Mouse (Mus musculus) gastrocnemius, adult 18-20 months (tissue): ENCODE measurements around the gene Ddx25. TPM values are rescaled to one million over a fixed set of nuclear protein-coding genes. Genes with fewer than 3 reads are reported as not detected.
A peak's percentile ranks its signal among the peaks of the same experiment; 100 is the strongest.

Source experiments
- DNase-seq: peaks from one replicate; pipeline ENCODE4 v3.0.0; 2021; ENCODE audit warnings: low spot score
- total RNA-seq, 2 experiments: library from RNA; stranded (reverse); gene quantifications; 2 replicates each; pipeline ENCODE4 v1.2.3; 2021

Ddx25 gene
- total RNA-seq, 2 experiments from 2014 or later = not detected

DNA sequence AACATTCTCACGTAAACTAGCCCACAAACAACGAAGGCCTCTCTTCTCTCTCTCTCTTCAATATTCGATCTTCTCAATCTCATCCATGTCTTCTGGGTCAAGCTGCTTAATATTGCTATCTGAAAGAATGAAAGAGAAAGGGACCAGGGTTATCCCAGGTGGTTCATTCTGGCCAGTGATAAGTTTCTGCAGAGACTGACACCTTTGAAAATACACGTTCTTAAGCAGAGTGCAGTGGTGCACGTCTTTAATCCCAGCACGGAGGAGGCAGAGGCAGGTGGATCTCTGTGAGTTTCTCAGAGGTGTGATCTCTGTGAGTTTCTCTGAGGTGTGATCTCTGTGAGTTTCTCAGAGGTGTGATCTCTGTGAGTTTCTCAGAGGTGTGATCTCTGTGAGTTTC, 16.4 kb downstream of the Ddx25 start:
- DNase-seq = no peak

DNA sequence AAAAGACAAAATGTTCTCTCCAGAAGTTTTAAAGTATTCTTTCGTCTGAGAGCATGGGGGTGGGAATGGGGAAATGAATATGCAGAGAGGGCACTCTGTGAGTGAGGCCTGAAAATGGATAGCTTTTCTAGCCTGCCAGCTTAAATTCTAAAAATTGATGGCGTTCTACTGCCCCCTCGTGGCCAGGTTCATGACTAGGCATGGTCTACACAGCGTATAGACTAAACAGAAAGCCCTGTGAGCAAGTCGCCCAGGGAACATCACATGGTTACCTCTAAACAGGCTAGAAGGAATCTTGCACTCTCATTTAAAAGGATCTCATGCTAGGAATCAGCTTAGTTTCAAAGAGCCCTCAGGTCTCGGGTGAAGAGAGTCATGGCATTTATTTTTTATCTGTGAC, 16.8 kb downstream of the Ddx25 start:
- peak; percentile 75 for DNase-seq

DNA sequence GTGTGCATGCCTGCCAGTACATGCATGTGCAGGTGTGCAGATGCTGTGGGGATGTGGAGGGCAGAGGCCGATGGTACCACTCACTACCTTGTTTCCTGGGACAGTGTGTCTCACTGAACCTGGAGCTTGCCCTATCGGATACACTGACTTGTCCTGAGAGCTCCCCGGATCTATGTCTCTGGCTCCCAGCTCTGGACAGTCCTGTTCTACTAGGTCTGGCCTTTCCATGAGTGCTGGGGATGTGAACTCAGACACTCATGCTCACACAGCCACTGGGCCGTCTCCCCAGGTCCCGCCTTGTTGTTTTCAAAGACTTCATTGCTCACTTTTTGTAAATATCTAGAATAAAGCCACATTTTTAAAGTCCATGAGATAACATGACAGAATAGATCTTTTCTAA, 17.3 kb downstream of the Ddx25 start:
- DNase-seq = no peak

DNA sequence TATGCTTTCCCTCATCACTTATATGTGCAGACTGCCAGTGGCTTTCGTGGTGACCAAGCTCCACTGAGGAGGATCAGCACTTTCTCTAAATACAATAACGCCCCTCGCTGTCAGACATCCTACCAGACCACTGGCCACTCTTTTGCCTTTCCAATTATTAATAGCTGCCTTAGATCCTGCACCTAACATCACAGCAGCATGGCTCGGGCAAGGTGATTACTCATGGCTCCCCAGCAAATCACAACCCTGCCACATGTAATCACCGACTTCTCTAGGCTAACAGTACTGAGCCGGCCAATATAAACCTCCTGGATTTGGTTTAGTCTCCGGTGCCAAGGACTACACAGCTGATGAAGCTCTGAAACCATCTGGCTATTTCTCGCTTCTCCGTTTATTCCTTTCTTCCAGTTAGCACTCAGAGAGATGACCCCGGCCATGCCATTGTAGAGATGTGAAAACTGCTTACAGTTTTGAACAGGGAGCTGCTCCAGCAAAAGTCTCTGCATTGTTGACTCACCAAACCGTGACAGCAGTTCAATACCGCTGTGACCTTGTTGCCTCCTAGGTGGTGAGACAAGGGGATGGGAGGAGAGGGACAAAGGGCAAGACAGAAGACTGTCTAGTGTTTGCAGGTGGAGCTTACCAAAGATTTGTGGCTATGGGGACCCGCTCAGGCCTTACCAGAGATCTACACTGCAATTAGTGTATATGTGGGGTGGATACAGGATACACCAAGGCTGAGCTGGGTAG, 19.2 kb downstream of the Ddx25 start:
- DNase-seq = no peak

DNA sequence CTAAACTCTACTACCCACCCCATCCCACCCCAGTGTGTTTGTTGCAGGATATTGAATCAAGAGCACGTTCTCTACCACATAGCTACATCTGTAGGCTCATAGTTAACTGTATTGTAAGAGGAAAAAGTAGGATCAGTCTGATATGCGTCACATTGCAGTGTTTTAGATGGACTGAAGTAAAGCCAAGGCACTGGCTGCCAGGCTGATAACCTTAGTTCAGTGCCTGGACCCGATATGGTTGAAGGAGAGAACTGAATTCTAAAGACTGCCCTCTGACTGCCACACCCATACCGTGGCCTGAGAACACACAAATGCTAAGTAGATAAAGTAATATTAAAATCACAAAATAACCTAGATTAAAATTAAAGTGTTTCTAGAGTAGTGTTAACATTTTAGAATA, 22.5 kb downstream of the Ddx25 start:
- no peak for DNase-seq

DNA sequence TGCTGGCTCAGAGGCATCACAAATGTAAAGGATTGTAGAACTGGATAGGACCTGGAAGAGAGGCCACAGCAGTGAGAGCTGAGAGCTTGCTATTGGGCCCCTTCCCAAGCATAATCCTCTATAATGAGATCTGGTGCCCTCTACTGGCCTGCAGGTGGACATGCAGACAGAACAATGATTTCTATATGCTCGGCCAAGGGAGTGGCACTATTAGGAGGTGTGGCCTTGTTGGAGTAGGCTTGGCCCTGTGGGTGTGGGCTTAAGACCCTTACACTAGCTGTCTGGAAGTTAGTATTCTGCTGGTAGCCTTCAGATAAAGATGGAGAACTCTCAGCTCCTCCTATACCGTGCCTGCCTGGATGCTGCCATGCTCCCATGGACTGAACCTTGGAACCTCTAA, 23.2 kb downstream of the Ddx25 start:
- peak; percentile 65 for DNase-seq

DNA sequence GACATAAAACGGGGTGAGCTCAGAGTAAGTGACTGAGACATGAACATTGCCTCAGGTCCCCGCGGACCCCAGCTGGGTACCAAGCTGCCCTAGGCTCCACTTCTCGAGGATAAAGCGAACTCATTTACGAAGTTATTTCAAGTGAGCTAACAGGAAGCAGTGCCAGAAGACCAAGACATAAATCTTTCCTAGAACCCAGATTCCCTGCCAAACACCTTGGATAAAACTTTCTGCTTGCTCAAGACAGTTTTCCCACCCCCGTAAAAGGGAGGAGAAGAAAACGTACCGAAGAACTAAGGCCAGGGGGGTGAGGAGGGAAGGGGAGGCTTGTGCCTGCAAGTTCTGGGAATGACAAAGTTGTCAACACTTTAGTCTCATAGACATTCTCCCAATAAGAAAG, 25.1 kb downstream of the Ddx25 start:
- DNase-seq = peak; percentile 19

DNA sequence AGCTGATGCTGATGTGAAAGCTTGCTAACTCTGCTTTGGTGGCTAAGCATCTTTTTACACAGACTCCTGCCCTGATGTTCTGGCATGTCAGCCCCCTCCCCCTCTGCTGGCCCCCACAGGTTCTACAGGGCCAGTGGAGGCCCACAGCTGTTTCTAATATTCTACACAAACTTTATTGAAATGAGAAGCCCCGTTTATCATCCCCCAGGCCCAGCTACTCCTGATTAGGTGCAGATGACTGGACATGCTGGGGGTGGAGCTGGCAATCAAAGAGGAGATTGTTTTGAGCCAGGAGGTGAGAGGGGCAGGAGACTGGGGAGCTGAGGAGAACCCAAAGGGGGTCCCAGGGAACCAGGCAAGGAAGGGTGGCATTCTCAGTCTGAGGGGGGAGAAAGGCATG, 28.5 kb downstream of the Ddx25 start:
- no peak for DNase-seq

DNA sequence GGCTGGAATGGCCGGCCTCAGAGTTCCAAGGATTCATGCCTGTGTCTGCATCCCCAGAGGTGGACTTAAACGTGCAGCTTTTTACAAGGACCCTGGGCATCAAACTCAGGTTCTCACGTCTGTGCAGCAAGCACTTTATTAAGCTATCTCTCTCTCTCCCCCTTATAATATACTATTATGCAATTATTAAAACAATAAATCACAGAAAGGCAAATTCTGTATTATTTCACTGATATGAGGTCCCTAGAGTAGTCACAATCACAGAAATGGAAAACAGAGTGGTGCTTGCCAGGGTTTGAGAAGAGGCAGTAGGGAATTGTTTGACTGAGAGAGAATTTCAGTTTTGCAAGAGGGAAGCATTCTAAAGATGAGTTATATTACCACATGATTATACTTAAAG, 29.2 kb downstream of the Ddx25 start:
- no peak for DNase-seq

DNA sequence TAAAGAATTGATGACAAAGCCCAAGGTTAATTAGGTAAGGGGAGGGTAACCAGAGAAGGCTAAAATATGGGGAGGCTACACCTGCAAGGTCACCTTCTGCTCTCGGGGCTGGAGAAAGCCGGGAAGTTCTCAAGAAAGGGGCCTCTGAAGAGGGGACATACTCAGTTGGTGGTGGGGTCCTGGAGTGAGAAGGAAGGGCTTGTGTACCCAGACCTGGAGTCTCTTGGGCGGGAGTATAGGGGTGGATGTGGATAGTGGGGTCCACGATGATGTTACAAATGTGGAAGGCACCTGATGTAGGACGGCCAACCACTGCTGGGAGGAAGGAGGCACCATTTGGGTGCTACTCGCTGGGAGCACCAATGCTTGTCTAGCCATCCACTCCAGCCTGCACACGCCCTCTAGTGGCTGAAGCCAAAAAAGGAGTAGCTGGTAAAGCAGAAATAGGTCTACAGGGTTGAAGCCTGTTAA, 34.4 kb downstream of the Ddx25 start:
- peak; percentile 76 for DNase-seq

DNA sequence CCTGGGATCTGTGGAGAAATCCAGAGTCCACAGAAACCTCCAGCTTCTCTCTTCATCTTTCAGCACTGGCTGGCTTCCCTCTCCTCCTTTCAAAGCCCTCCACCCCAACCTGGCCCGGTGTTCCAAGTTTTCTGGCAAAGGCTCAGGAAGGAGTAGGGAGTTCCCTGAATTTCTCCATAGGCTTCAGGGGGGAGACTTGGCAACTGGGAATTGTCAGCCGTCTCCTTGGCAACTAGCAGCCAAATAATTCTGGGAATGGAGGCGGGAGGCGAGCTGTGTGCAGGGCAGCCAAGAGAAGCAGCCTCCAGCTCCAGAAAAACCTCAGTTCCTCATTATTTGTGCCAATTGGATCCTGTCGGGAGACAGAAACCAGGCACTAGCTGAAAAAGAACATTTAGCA, 34.8 kb downstream of the Ddx25 start:
- peak; percentile 48 for DNase-seq

DNA sequence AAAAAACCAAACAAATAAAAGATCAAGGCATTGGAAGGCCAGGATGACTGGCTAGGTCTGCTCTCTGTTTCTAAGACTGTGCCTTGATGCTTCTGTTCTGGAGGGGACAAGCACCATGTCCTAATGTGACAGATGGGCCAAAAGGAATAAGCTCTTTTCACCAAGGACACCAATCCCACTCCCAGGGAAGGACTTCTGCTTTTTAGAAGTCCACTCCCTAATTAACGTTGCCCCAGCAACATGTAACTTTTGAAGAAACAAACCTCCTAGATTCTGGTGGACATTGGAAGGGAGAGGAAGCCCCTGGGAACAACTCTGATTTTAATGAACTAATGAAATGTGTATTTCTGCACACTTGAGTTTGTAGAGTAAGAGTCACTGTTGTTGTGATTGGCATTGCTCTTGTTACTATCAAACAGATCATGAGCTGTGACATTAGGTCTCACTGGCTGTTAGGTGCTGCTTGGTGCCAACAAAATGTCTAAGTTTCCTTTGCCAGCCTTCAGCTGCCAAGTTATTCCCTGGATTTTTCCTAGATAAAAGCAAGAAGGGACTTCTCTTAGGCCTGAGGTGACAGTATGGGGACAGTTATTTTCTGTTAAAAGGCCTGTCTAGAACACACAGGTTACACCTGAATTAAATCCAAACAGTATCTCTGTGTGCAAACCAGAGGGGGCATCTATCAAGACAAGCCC, 35.4 kb downstream of the Ddx25 start:
- DNase-seq = no peak

DNA sequence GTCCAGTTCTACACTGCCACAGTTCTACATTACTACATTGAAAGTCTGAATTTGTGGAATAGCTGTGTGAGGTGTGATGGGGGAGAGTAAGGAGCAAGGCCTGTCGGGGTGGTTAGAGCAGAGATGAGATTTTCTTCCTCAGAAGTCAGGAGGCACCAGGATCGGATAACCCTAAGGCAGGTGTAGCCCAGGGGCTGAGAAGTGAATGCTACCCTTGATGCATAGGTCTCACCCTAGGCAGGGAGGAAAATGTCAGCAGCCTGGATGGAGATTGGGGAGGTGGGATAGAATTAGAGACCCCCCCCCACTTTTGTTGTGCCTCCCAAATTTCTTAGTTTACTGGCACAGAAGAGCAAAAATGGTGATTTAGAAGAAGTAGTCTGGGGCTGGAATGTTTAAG, 36.1 kb downstream of the Ddx25 start:
- no peak for DNase-seq

DNA sequence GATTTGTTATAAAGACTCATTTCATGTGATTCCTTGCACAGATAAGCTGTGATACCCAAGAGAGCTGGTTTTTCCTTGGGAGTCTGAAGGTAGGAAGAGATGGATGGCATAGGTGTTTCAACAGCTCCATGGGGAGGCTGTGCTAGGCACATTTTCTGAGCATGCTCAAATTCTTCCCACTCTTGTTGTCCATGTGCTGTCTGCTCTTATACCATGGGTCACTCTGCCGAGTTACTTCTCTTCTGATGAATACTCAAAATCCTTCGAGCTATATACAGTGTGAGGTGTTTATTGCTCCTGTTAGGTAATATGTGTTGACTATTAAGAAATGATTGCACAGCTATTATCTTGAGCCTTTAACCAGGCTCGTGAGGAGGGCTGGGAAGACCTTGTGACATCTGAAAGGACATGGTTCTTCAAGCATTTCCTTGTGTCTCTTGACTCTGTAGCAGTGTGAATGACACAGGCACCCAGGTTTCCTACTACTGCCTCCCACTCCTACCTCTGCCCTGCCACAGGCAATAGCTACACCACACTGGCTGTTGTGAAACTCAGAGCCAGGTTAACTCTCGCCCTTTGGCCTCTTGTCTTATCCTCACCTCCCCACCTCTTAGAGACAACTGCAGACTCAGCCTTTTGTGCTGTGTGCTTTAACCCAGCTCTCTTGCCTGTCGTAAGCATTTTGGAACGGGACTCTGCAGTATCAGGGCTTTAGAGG, 37.5 kb downstream of the Ddx25 start:
- DNase-seq = no peak

DNA sequence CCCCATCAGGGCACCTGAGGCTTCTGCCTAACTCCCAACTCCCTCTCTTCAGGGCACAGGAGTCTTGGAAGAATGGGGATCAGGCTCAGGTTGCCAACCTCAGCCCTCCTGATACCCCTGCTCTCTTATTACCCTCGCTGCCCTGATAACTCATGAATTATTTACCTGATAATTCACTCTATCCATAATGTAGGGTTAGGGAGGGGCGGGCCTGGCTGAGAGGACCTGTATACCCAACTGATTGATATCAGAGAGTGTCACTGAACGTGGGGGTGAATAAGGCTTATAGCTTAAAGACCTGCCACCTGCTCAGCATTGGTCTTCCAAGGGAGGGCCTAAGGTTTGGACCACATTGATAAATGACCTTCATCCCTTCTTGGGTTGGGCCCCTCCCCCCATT, 40.2 kb downstream of the Ddx25 start, which contains the start of gene Gm1113:
Gene Gm1113, minus strand, starts transcription at position 101 of the 400 bp plus-strand sequence.
- DNase-seq = no peak

DNA sequence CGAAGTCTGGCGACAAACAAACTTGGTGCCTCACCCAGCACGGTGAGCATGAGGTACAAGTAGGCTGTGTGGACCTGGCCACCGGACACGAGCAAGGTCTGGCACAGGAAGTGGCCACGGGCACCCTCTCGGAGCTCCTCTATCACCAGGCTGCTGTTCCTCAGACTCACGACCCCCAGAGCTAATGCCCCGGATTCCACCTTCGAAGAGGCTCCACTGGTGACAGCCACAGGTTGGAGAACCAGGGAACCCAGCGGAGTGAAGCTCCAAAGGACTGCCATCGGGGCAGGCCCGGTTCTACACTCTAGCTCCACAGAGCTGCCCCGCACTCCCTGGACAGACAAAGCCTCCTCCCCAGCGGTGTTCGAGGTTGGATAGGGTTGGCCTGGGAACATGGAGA, 41.6 kb downstream of the Ddx25 start:
- DNase-seq = no peak

DNA sequence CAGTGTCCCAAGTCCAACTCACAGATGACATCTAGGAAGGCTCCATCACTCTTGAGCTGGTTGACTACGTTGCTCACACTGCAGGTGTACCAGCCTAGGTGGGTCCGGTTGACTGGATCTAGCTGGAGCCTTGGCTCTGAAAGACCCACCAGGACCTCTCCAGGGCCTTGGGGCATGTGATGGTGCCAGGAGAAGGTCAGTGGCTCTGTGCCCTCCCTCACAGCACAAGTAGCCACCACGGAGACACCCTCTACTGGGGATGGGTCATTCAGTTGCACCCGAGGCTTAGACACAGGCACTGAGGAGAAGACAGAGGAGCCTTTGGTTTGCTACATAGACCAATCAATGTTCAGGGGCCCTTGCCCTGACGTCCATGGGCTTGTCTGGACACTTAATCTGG, 42.1 kb downstream of the Ddx25 start:
- DNase-seq = no peak

DNA sequence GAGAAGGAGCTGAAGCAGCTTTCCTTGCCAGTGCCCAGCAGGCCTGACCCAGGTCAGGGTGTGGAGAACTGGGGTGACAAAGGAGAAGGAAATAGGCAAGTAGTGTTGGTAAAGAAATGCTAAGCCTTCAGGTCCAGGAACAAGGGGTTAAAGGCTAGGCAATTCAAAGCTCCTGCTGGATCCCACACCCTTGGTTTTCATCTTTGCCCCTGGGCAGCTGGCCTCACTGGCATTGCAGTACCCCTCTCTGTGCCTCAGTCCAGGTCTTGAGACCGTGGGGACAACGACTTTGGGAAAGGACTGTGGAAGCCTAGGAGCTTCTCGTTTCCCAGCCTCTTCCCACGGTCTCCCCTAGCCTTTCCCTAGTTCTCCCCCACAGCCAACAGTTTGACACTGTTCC, 44.4 kb downstream of the Ddx25 start:
- no peak for DNase-seq

DNA sequence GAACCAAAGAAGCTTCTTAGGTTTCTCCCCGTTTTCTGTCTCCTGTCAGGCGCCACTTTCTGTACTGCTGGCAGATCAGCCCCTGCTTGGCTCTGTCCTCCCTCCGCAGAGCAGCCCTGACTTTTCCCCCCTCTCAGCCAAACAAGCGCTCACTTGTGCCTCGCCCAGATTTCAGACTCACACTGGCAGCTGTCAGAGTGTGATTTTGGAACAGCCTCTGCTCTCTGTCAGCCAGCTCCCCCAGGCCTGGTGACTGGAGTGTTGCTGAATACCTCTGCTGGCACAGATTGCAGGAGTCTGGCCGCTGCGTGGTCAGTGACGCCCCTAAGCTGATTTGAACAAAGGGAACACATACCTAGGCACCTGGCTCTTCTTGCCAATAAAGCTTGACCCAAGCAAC, 50.1 kb downstream of the Ddx25 start:
- DNase-seq = peak; percentile 68

DNA sequence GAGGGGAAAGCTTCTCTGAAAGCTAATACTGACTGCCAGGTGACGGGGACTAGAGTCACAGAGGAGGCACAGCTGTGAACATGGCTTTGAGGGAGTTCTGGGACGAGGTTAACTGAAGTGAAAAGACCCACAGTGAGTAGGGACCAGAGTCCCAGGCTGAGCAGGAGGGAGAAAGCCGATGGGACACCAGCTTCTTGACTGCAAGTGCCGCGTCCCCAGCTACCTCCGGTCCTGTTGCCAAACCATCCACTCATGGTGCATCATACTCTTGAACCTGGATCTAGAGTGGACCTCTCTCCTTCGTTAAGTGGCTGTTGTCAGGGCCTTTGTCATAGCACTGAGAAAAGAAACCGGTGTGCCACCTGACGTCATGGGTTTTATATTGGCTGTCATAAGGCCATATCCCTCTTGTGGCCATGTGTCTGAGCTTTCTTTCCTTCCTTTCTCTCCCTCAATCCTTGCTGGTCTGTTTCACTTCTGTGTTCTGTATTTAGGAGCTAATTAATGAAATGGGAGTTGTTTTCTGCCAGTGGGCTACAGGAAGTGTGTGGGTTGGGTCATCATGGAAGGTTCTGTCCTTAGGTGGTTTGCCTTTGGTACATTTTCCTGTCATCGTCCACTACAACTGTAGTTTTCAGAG, 55.8 kb downstream of the Ddx25 start:
- no peak for DNase-seq

DNA sequence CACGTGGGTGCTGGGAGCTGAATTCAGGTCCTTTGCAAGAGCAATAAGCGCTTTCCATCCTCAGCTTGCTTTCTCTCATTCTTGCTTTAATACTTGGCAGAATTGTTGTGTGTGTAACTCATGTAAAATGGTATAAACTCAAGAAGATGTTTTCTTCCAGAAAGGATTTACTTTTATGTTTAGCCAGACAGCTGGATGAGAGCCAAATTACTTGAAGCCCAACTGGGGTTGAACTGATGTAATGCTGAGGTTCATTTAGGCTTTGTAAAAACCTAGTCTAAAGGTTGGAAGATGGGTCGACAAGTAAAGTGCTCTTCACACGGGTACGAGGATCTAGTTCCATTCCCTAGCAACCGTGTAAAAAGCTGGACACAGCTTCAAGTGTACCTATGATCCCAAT, 58.4 kb downstream of the Ddx25 start:
- DNase-seq = no peak

DNA sequence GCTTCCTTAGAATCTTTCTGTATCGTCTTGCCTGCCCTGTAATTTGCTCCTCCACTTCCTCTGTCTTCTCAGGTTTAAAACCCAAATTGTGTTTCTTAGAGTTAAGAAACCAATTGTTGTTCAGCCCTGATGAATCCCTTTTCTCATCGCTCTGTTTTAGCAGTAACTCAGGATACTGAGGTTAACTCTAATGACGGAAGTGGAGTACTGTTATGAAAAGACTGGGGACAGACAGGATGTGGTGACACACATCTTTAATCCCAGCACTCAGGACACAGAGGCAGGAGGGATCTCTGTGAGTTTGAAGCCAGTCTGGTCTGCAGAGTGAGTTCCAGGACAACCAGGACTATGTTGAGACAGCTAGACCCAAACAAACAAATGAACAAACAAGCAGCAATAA, 62.9 kb downstream of the Ddx25 start:
- no peak for DNase-seq
